Mouse (Mus musculus) ES-E14 (cell line): ENCODE results near the gene Brd4.

ENCODE experiments used
- CHD2 ChIP-seq: IDR thresholded peaks from 2 replicates; pipeline ENCODE4 v1.6.1; 2014; ENCODE audit warnings: mild to moderate bottlenecking, low read depth, low read length, inconsistent platforms
- HCFC1 ChIP-seq: IDR thresholded peaks from 2 replicates; pipeline ENCODE4 v1.6.1; 2012; ENCODE audit warnings: low read length, inconsistent platforms, borderline replicate concordance; ENCODE audit not compliant: insufficient read depth
- MAFK ChIP-seq: IDR thresholded peaks from 2 replicates; pipeline ENCODE4 v1.6.1; 2014; ENCODE audit warnings: mild to moderate bottlenecking, low read depth, low read length, inconsistent platforms; ENCODE audit not compliant: insufficient read depth
- ZC3H11A ChIP-seq: IDR thresholded peaks from 2 replicates; pipeline ENCODE4 v1.6.1; 2012; ENCODE audit warnings: low read depth, mild to moderate bottlenecking, inconsistent platforms, low read length, borderline replicate concordance
- ZNF384 ChIP-seq: IDR thresholded peaks from 2 replicates; pipeline ENCODE4 v1.6.1; 2012; ENCODE audit warnings: low read depth, low read length, inconsistent platforms

DNA sequence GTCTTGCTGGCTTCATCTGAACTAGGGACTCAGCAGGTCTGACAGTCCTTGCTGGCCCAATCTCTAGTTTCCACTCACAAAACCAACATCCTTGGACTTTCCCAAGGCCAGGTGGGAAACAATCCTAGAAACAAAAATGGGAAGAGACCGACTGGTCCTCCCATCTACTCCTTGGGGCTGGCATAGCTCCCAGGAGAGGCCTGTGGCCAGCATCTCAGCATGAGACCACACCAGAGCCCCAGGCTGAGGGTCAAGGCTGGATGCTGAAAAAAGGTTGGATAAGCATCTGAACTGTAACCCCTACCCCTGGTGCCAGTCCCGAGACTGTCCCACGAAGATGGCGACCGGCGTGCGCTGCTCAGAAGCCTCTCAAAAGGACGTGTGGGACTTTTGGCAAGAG lies 28.3 kb upstream of the Brd4 start:
- TF ChIP-seq ZC3H11A: no peak
- TF ChIP-seq ZNF384: no peak
- no peak for TF ChIP-seq MAFK
- no peak for TF ChIP-seq CHD2
- TF ChIP-seq HCFC1: no peak
